Mouse (Mus musculus) spleen, adult 2 months (tissue): ENCODE data around the gene Vps37b. TPM values are rescaled to one million over a fixed set of nuclear protein-coding genes. Genes with fewer than 3 reads are reported as not detected.

Experiments
- DNase-seq, 2 experiments: peaks; one replicate each; pipeline versions ENCODE4 v3.0.0 to v3.0.0-alpha.2; 2012 to 2021; ENCODE audit warnings: low spot score in 2 of 2, low read depth in 1 of 2
- H3K27ac ChIP-seq: fragments of 200-500 bp; 2 replicates; pipeline ENCODE4 v1.5.1; 2012; ENCODE audit warnings: low read length, inconsistent platforms; ENCODE audit not compliant: insufficient read depth
- H3K27me3 ChIP-seq: fragments of 200-500 bp; 2 replicates; pipeline ENCODE4 v1.6.1; 2012; ENCODE audit warnings: mild to moderate bottlenecking, moderate library complexity, low read length, inconsistent platforms; ENCODE audit not compliant: control insufficient read depth, insufficient read depth
- H3K36me3 ChIP-seq: fragments of 200-500 bp; 2 replicates; pipeline ENCODE4 v1.6.1; 2012; ENCODE audit warnings: mild to moderate bottlenecking, low read length, inconsistent platforms; ENCODE audit not compliant: control insufficient read depth, insufficient read depth
- H3K4me1 ChIP-seq: fragments of 200-500 bp; 2 replicates; pipeline ENCODE4 v1.6.1; 2011; ENCODE audit warnings: inconsistent platforms; ENCODE audit not compliant: control insufficient read depth, insufficient read depth, insufficient read length
- H3K4me3 ChIP-seq: fragments of 200-500 bp; 2 replicates; pipeline ENCODE4 v1.5.1; 2011; ENCODE audit warnings: mild to moderate bottlenecking, inconsistent platforms; ENCODE audit not compliant: insufficient read depth, insufficient read length; ENCODE audit errors: extremely low read depth
- CTCF ChIP-seq: fragments of 200-500 bp; IDR thresholded peaks from 2 replicates; pipeline ENCODE4 v1.5.1; 2011; ENCODE audit warnings: mild to moderate bottlenecking, inconsistent platforms; ENCODE audit not compliant: insufficient read depth, insufficient read length, insufficient replicate concordance; ENCODE audit errors: extremely low read depth
- POLR2A ChIP-seq: fragments of 200-500 bp; IDR thresholded peaks from 2 replicates; pipeline ENCODE4 v1.6.1; 2011; ENCODE audit warnings: low read depth, low read length, inconsistent platforms
- WGBS: fragments of 180-500 bp; shearing (Covaris S2); methylation state at CpG from one replicate; pipeline ENCODE4 v1.1.7; 2018; 5-methylcytosine and 5-hydroxymethylcytosine counted together
- polyA plus RNA-seq: library from polyadenylated mRNA; depleted of rRNA; stranded (reverse); fragments of >200 nt; gene quantifications from 2 replicates; pipeline ENCODE4 v1.2.3, GENCODE M21; 2012

The Vps37b gene
- polyA plus RNA-seq, 1 experiment, result 58.1 TPM

DNA sequence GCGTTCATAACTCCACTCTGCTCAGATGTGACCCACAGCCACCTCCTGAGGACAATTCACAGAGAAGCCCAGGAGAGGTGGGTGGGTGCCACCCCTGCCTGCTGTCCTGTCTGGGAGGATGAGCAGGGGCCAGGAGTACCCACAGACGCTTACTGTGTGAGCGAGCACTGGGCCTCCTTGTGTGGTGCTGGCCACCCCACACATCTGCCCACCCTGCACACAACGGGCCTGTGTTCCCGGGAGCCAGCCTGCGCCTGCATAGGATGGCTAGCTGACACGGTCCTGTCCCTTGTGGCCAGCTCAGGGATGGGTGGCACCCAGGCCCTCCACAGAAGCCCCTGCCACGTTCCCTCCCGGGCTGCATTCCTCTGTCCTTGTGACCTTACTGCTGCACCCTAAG is 46.6 kb downstream of the Vps37b start:
- TF ChIP-seq CTCF (no peak), POLR2A (no peak)
- Histone ChIP-seq H3K4me1 (peaks cover 24% of the 10 kb centered on the region; the same call in 1 of the 2 replicates), H3K27ac (no peak overlapping the region), H3K36me3 (peaks cover 15% of the 10 kb centered on the region), H3K27me3 (no peaks in the 10 kb centered on the region), H3K4me3 (no peak overlapping the region)
- WGBS, result 87% methylated on average over 9 of the region's 9 CpGs
- no peak for DNase-seq

DNA sequence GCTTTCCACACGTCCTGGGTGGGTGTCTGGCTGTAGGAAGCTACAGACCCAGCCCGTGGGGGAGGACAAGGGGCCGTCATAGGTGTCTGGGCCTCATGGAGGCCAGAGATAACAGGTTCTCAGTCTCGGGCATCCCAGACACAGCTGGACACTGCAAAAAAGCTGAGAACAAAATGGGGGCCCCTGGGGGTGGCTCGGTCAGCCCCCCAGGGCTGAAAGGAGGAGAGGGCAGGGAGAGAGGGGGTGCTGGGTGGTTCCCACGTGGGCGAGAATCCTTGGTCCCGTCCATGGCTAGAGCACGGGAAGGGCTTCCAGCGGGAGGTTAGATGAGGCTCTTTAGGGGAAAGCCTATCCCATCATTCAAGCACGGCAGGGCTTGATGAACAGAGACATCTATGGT is 49.2 kb downstream of the Vps37b start:
- no peak for DNase-seq
- Histone ChIP-seq H3K4me1 (peaks cover 43% of the 10 kb centered on the region; the same call in 1 of the 2 replicates), H3K27me3 (no peaks in the 10 kb centered on the region), H3K4me3 (no peak overlapping the region), H3K36me3 (peaks cover 4% of the 10 kb centered on the region; the same call in 1 of the 2 replicates), H3K27ac (no peak overlapping the region)
- 85% methylated on average over 11 of the region's 11 CpGs for WGBS
- TF ChIP-seq POLR2A, result no peak
- TF ChIP-seq CTCF, result no peak

DNA sequence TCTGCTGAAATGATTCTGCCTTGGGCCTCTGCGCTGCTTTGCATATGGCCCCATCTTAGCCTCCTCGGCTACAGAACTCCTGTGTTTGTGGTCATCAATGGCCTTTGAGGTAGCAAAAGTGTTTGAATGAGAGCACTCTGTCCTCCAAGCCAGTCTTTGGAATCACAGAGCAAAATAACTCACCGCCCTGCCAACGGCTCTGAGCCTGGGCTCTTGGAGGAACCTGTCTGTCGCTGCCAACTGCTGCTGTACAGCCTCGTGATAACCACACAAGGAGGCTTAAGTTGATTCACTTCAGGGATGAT is 50.9 kb downstream of the Vps37b start:
- DNase-seq, result peak in 1 of 2 experiments; percentile 42
- Histone ChIP-seq H3K27me3 (no peaks in the 10 kb centered on the region), H3K4me1 (peaks cover 53% of the 10 kb centered on the region; the same call in 1 of the 2 replicates), H3K4me3 (no peak overlapping the region), H3K36me3 (peaks cover 8% of the 10 kb centered on the region), H3K27ac (peak overlapping the region; percentile 71; the same call in 1 of the 2 replicates)
- WGBS, result 35% methylated on average over 6 of the region's 6 CpGs
- no peak for TF ChIP-seq POLR2A
- TF ChIP-seq CTCF, result no peak

GRCm38 (mm10) chr5:123980521-123981249 is 51.4 kb downstream of the Vps37b start:
- peaks cover 7% of the 10 kb centered on the region for H3K36me3 ChIP-seq
- H3K27ac ChIP-seq, result peak overlapping the region; percentile 71
- TF ChIP-seq POLR2A, result no peak
- WGBS, result 47% methylated on average over 9 of the region's 9 CpGs
- H3K4me1 ChIP-seq, result peaks cover 56% of the 10 kb centered on the region; the same call in 1 of the 2 replicates
- H3K4me3 ChIP-seq, result no peak overlapping the region
- no peaks in the 10 kb centered on the region for H3K27me3 ChIP-seq
- DNase-seq, result peak in 1 of 2 experiments; percentile 15

DNA sequence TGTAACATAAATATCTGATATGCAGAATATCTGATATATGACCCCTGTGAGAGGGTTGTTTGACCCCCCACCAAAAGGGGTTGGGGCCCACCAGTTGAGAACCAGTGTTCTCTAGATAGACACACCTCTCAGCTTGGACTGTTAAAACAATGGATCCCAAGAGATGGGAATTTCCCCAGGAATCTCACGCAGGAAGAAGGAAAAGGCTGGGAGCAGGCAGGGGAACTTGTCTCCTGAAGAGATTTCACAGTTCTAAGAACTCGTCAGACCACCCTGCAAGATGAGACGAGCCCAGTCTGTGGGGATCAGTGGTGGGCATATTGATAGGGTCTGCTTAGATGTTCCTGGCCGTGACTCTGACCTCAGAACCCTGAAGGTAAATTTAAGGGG is 52.1 kb downstream of the Vps37b start:
- no peak overlapping the region for H3K4me3 ChIP-seq
- H3K27me3 ChIP-seq, result no peaks in the 10 kb centered on the region
- H3K27ac ChIP-seq, result peak overlapping the region; percentile 12
- TF ChIP-seq CTCF (no peak), POLR2A (no peak)
- DNase-seq, result no peak
- WGBS, result 85% methylated on average over 4 of the region's 4 CpGs
- peaks cover 5% of the 10 kb centered on the region; the same call in 1 of the 2 replicates for H3K36me3 ChIP-seq
- peaks cover 54% of the 10 kb centered on the region; the same call in 1 of the 2 replicates for H3K4me1 ChIP-seq

DNA sequence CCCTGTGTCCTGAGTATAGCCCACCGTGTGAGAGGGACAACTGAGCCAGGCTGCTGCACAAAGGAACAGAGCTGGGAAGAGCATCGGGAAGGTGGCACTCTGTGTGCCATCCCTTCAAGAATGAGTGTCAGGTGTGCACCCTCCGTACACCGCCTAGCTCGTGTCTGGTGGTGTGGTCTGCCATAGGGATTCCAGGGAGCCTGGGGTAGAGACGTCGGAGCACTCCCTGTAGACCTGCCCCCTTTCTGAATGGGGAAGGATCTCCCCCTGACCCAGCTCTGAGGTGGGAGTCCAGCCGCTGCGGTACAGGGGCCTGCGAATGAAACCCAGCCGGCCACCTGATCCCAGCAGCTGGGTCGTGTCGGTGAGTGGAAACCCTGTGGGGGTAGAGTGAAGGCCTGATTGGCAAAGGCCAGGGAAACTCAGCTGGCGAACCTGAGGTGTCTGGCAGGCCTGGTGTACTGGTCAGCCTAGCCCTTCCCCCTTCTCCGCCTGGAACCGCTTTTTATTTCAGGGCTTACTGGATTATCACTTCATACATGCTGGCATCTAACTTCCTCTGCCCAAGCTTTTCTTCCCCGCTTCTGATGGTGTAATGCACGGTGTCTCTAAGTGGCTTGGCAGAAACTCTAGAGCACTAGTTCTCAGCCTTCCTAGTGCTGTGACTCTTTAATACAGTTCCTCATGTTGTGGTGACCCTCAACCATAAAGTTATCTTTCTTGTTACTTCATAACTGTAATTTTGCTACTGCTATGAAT is 52.7 kb downstream of the Vps37b start:
- H3K4me3 ChIP-seq, result no peak overlapping the region
- peaks cover 50% of the 10 kb centered on the region; the same call in 1 of the 2 replicates for H3K4me1 ChIP-seq
- peaks cover 4% of the 10 kb centered on the region; the same call in 1 of the 2 replicates for H3K36me3 ChIP-seq
- no peaks in the 10 kb centered on the region for H3K27me3 ChIP-seq
- no peak for DNase-seq
- 82% methylated on average over 18 of the region's 18 CpGs for WGBS
- TF ChIP-seq POLR2A (no peak), CTCF (no peak)
- H3K27ac ChIP-seq, result no peak overlapping the region; the same call in 1 of the 2 replicates
